Mouse (Mus musculus) gastrocnemius, postnatal 25 days (tissue): ENCODE results near the gene Dnase2a. TPM values are rescaled to one million over a fixed set of nuclear protein-coding genes. Genes with fewer than 3 reads are reported as not detected.

ENCODE experiments used
- DNase-seq: peaks from one replicate; pipeline ENCODE4 v3.0.0; 2022
- microRNA-seq, 2 experiments: library from miRNA; unstranded; fragments of <30 nt; microRNA quantifications; one replicate each; pipeline ENCODE4 v1.2.0; 2021; ENCODE audit warnings: borderline replicate concordance in 2 of 2
- total RNA-seq, 2 experiments: library from RNA; stranded (reverse); gene quantifications; 1 replicate in 1 of 2; 2 replicates in 1 of 2; pipeline ENCODE4 v1.2.3; 2021

Gene Dnase2a
- total RNA-seq, 2 experiments from 2014 or later = 4.5 to 5.7 TPM

DNA sequence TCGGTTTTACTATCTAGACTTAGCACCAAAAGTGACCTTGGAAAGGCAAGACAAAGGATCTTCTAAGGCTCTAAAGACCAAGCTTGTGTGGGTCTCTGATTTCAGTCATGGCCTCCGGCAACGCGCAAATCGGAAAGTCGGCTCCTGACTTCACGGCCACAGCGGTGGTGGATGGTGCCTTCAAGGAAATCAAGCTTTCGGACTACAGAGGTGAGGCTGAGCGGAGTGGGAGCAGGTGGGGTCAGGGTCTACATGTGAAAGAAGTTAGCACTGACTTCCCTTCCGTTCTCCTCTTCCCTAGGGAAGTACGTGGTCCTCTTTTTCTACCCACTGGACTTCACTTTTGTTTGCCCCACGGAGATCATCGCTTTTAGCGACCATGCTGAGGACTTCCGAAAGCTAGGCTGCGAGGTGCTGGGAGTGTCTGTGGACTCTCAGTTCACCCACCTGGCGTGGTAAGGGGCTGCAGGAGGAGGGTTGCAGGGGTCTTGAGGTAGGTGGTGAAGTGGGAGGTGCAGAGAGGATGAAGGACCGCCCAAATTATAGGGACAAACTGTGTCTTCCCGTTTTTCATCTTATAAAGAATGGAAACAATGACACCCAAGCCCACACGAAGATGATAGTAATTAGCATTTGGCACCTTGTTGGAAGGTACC lies 61.9 kb downstream of the Dnase2a start:
- DNase-seq = no peak

DNA sequence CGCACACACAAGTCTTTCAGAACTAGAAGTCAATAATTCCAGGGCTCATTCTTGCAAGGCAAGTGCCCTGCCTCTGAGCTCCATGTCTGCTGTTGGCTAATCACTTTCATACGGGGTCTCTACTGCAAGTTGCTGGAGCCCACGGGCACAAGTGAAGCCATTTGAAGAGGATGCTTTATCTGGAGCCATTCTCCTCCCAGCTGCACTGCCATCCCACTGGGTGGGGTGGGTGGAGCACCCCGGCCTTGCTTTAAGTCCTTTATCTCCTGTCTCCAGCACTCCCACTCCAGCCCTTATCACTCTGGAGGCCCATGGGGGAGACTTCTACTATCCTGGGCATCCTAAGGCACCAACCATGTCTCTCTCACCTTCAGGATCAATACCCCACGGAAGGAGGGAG lies 62.6 kb downstream of the Dnase2a start:
- no peak for DNase-seq

Small RNA genes within 50 kb of the gene (microRNA-seq; reads per million reads assigned to microRNA genes)
- 0 reads per million in 2 experiments for gene Gm24197
- gene Mir7069 = 0.74 to 1.6 reads per million in 2 experiments

Other genes with a start within 250 kb of the Dnase2a start
- 1 to 10 TPM; 5.9 to 7.1 TPM for gene Ier2, start 245.7 kb upstream of the Dnase2a start, total RNA-seq
- 10 to 100 TPM; 36.7 to 40.2 TPM for gene Trmt1, start 222.3 kb upstream of the Dnase2a start, total RNA-seq
- gene Nacc1, start 220.7 kb upstream of the Dnase2a start, total RNA-seq = 10 to 100 TPM; 20.0 to 22.2 TPM
- gene Lyl1, start 207.1 kb upstream of the Dnase2a start, total RNA-seq = 1 to 10 TPM; 1.3 to 2.0 TPM
- gene G430095P16Rik, start 185.6 kb upstream of the Dnase2a start, total RNA-seq = under 1 TPM; 0.54 to 0.67 TPM
- 100 to 1,000 TPM; 447 to 529 TPM for gene Nfix, start 108.2 kb upstream of the Dnase2a start, total RNA-seq
- 1 to 10 TPM; 9.5 to 9.6 TPM for gene Dand5, start 85.7 kb upstream of the Dnase2a start, total RNA-seq
- gene Gadd45gip1, start 77.0 kb upstream of the Dnase2a start, total RNA-seq = 10 to 100 TPM; 20.5 to 22.6 TPM
- gene Rad23a, start 67.9 kb upstream of the Dnase2a start, total RNA-seq = 100 to 1,000 TPM; 134 TPM
- gene Calr, start 61.6 kb upstream of the Dnase2a start, total RNA-seq = 100 to 1,000 TPM; 178 to 214 TPM
- 10 to 100 TPM; 21.2 to 24.2 TPM for gene Farsa, start 51.6 kb upstream of the Dnase2a start, total RNA-seq
- gene Syce2, start 36.4 kb upstream of the Dnase2a start, total RNA-seq = 1 to 10 TPM in 1 of 2 experiments, under 1 TPM in 1; 0.95 to 1.2 TPM
- gene Gcdh, start 14.6 kb upstream of the Dnase2a start, total RNA-seq = 10 to 100 TPM; 34.7 to 34.8 TPM
- gene Klf1, start 6.6 kb upstream of the Dnase2a start, total RNA-seq = not detected
- not detected for gene Mast1, start 28.8 kb downstream of the Dnase2a start, total RNA-seq
- gene Rtbdn, start 38.4 kb downstream of the Dnase2a start, total RNA-seq = not detected
- gene Gm49661, start 60.9 kb downstream of the Dnase2a start, total RNA-seq = not detected
- 100 to 1,000 TPM; 192 to 200 TPM for gene Prdx2, start 61.0 kb downstream of the Dnase2a start, total RNA-seq
- gene Rnaseh2a, start 61.2 kb downstream of the Dnase2a start, total RNA-seq = 10 to 100 TPM; 22.2 to 24.7 TPM
- gene Junb, start 70.2 kb downstream of the Dnase2a start, total RNA-seq = 1 to 10 TPM; 5.1 to 6.9 TPM
- 1 to 10 TPM; 1.1 to 1.3 TPM for gene Hook2, start 82.0 kb downstream of the Dnase2a start, total RNA-seq
- gene Best2, start 106.0 kb downstream of the Dnase2a start, total RNA-seq = not detected
- gene Asna1, start 116.7 kb downstream of the Dnase2a start, total RNA-seq = 10 to 100 TPM; 45.6 to 48.2 TPM
- 10 to 100 TPM; 66.5 to 69.4 TPM for gene Trir, start 118.3 kb downstream of the Dnase2a start, total RNA-seq
- gene Tnpo2, start 128.4 kb downstream of the Dnase2a start, total RNA-seq = 10 to 100 TPM; 23.5 to 27.9 TPM
- 1 to 10 TPM; 1.8 to 2.2 TPM for gene Fbxw9, start 151.5 kb downstream of the Dnase2a start, total RNA-seq
- not detected for gene Gm5741, start 159.4 kb downstream of the Dnase2a start, total RNA-seq
- gene Dhps, start 163.2 kb downstream of the Dnase2a start, total RNA-seq = 10 to 100 TPM; 18.6 to 20.3 TPM
- gene Wdr83os, start 172.2 kb downstream of the Dnase2a start, total RNA-seq = 10 to 100 TPM; 39.8 to 43.1 TPM
- 10 to 100 TPM; 14.9 to 21.8 TPM for gene Wdr83, start 172.7 kb downstream of the Dnase2a start, total RNA-seq
- gene Man2b1, start 174.7 kb downstream of the Dnase2a start, total RNA-seq = 10 to 100 TPM in 1 of 2 experiments, 1 to 10 TPM in 1; 7.3 to 12.6 TPM
- 1 to 10 TPM in 1 of 2 experiments, under 1 TPM in 1; 1.00 to 1.4 TPM for gene Zfp791, start 214.5 kb downstream of the Dnase2a start, total RNA-seq
- not detected for gene Cks1brt, start 243.4 kb downstream of the Dnase2a start, total RNA-seq